Mouse (Mus musculus) heart, postnatal 0 days (tissue): Measurements from ENCODE around the gene Man2b2.

ENCODE experiments used
- CTCF ChIP-seq: IDR thresholded peaks from 2 replicates; pipeline ENCODE4 v1.5.1; 2016; ENCODE audit warnings: antibody characterized with exemption, control low read depth, low read depth
- EP300 ChIP-seq: IDR thresholded peaks from 2 replicates; pipeline ENCODE4 v1.6.1; 2016; ENCODE audit warnings: antibody characterized with exemption, low read depth

GRCm38 (mm10) chr5:36776021-36776575 lies 54.4 kb downstream of the Man2b2 start:
- no peak for TF ChIP-seq CTCF
- TF ChIP-seq EP300, result no peak
